Mouse (Mus musculus) left cerebral cortex, postnatal 36 days (tissue): Measurements from ENCODE around the gene Gtf2f1. TPM values are rescaled to one million over a fixed set of nuclear protein-coding genes. Genes with fewer than 3 reads are reported as not detected.

Experiments used
- DNase-seq, 2 experiments: peaks; one replicate each; pipeline ENCODE4 v3.0.0; 2021 to 2022; ENCODE audit warnings: low spot score in 2 of 2, mixed read lengths in 1 of 2
- intact Hi-C: fragments of 180-260 bp; cut with DNase I; formaldehyde crosslinking; loops from one replicate; pipeline ENCODE4 v1.15.1; 2025
- total RNA-seq, 2 experiments: library from RNA; stranded (reverse); gene quantifications; 2 replicates each; pipeline ENCODE4 v1.2.3; 2021

Gtf2f1 gene
- total RNA-seq, 2 experiments from 2014 or later, result 63.4 to 65.3 TPM

DNA sequence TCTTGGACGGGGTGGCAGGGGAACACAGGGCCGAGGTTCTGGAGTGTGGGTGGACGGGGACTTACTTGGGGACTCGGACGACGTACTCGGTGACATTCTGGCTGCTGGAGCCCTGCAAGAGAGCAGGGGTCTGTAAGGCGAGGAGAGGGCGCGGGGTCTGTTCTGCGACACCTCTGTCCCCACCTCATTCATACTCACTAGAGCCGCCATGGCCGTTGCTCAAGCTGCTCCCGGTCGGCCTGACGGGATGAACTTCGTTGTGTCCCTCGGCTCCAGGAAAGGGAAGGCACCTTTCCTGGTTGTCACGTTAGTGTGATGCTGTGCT lies 215 bp downstream of the Gtf2f1 start:
- intact Hi-C loops, result loop anchor here (1.0 kb wide), 1 partner anchor 21 kb away; the partner anchor contains the start of gene Clpp
- no peak for DNase-seq

GRCm38 (mm10) chr17:57007137-57007905 lies 3.8 kb downstream of the Gtf2f1 start:
- intact Hi-C loops, result loop anchor here (10.0 kb wide), 1 partner anchor 237 kb away; the partner anchor contains the start of genes Gpr108 and Trip10
- no peak for DNase-seq

GRCm38 (mm10) chr17:57003994-57004393 lies 7.1 kb downstream of the Gtf2f1 start:
- DNase-seq, result no peak
- intact Hi-C loops, result loop anchor here (10.0 kb wide), 1 partner anchor 241 kb away; the partner anchor contains the start of genes Gpr108 and Trip10

DNA sequence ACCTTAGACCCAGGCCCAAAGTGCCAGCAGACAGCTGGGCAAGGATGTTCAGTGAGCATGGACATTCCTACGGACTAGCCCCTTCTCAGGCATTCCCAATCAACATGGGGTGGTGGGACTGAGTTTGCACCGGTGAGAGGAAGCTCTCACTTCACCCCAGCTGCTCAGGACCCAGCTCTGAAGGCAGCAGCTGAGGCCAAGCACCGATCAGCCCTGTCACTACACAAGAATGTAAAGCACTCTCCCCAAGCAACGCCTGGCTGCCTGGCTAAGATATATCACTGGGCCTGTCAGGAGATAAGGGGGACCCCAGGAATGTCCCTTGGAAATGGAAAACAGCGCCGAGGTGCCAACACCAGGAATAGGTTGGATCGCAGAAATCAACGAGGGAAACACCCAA lies 9.9 kb downstream of the Gtf2f1 start:
- DNase-seq, result no peak
- intact Hi-C loops, result loop anchor here (10.0 kb wide), 1 partner anchor 244 kb away; the partner anchor contains the start of genes Gpr108 and Trip10

DNA sequence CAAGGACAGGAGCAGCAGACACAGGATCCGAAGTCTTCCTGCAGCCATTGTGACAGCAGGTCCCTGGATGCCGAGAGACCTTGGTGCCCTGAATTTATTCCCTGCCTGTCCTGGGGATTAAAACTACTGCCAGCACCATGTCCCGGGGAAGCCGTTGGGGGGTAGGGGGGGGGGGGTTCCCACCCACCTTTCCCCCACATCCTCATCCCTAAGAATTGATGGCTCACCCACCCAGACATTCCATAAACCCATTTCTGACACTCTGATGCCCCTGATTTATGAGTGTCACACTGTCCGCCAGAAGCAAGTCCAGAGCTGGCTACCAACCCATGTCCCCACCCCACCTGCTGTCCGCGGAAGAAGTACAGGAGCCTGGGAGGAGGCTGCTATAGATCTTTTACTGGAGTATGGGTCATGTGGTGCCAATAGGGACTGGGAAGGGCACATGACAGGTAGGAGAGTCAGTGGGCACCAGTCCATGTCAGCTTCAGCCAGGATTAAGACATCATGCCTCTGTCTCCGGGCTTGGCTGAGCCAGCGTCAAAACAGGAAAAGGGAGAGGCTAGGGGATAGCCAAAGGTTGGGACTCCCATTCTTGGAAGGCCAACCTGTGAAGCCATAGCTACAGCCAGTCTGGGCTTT lies 11.0 kb downstream of the Gtf2f1 start, which contains the start of gene Pspn:
Pspn (minus strand) TSS at position 51 of the 642 bp plus-strand sequence.
- intact Hi-C loops, result loop anchor here (5.0 to 10.0 kb wide), 3 partner anchors 93 to 245 kb away; partner anchors contain the start of genes Gpr108 and Trip10
- no peak for DNase-seq

- intact Hi-C loops, result loop anchor here (5.0 to 10.0 kb wide), 2 partner anchors 92 to 165 kb away; no protein-coding TSS in a partner anchor
These were observed 11.7 kb downstream of the Gtf2f1 start for GRCm38 (mm10) chr17:56999414-56999813.

DNA sequence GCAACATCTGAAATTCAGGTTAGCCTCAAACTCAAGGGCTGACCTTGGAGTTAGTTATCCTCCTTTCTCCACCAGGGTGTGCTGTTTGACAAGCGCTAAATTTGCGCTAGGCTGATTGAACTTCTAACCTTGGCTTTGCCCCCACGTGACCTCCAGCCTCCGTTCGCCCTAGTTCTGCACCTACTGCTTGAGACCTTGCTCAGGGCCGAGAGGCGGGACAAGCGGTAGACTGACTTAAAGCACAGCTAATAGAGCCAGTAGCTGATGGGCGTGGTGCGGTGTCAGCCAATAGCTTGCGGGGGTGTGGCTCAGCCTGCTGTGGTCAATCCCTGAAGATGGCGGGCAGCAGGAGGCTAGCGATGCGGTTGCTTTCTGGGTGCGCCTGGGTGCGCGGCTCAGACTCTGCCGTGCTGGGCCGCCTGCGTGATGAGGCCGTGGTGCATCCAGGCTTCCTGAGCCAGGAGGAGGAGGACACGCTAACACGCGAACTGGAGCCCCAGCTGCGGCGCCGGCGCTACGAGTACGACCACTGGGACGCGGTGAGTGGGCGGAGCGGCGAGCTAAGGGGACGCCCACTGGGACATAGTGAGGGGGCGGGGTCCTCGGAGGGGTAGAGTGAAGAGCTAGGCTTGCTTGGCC lies 13.9 kb downstream of the Gtf2f1 start, which contains the start of gene Alkbh7:
Alkbh7 (plus strand) TSS at position 311 of the 639 bp plus-strand sequence.
- peak; percentile 92 to 93 for DNase-seq
- intact Hi-C loops, result loop anchor here (5.0 to 10.0 kb wide), 2 partner anchors 90 to 168 kb away; no protein-coding TSS in a partner anchor

More at GRCm38 (mm10) chr17:56999414-56999813, 11.7 kb downstream of the Gtf2f1 start:
- DNase-seq, result no peak

DNA sequence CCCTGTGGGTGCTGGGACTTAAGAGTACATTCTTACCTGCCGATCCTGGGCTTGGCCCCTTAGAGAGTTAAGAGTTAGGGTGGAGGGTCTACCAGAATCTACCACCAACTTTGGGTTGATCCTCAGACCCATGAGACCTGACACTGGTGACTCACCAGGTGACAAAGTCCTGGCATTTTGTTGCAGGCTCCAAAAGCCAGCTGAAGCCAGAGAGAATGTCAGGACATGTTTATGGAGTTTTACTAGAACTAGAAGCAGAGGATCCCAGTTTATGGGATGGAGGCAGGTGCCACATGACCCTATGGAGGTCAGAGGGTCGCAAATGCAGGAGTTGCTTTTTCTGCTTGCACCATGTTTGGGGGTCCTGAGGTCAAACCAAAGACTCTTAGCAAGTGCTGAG lies 14.6 kb downstream of the Gtf2f1 start:
- intact Hi-C loops, result loop anchor here (5.0 to 10.0 kb wide), 2 partner anchors 89 to 168 kb away; no protein-coding TSS in a partner anchor
- no peak for DNase-seq

DNA sequence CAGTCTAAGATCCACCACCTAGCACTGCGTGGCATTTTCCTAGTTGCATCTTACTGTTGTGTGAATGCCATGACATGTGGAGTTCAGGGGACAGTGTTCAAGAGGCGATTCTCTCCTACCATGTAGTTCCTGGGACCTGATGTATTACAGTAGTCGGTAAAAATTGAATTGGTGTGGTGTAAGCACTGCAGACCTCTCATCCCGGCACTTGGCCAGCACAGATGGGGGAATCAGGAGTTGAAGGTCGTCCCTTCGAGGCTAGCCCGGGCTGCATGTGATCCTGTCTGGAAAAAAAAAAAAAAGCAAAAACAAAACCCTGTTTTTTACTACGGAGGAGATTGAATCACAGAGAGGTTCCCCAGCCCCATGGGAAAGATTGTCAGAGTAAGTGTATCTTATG lies 16.0 kb downstream of the Gtf2f1 start:
- intact Hi-C loops, result loop anchor here (5.0 to 10.0 kb wide), 2 partner anchors 88 to 170 kb away; no protein-coding TSS in a partner anchor
- DNase-seq, result no peak

DNA sequence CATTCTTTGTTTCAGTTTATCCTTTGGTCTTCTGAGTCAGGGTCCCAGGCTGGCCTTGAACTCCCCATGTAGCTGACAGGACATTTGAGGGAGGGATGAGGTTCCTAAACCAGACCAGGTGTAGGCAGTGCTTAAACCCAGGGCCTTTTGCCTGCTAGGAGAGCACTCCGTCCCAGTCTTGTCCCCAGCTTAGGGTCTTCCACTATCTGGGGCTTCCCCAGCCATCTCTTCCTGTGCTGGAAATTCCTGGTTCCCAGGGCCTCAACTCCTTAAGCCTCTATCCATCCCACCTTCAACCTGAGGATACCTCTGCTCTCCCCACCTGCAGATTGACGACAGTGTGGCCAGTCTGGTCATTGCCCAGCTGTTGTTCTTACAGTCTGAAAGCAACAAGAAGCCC lies 20.1 kb downstream of the Gtf2f1 start:
- intact Hi-C loops, result loop anchor here (1.0 to 10.0 kb wide), 2 partner anchors 20 to 174 kb away; partner anchors contain the start of genes Gm17949 and Gtf2f1
- no peak for DNase-seq

- intact Hi-C loops, result loop anchor here (1.0 to 10.0 kb wide), 2 partner anchors 21 to 175 kb away; partner anchors contain the start of genes Gm17949 and Gtf2f1
- peak; percentile 94 for DNase-seq
These were observed 20.9 kb downstream of the Gtf2f1 start, which contains the start of gene Clpp for GRCm38 (mm10) chr17:56990115-56990746. TSS of gene Clpp (plus strand) at chr17:56990305.

GRCm38 (mm10) chr17:56989467-56990114 lies 21.5 kb downstream of the Gtf2f1 start:
- intact Hi-C loops, result loop anchor here (1.0 to 10.0 kb wide), 3 partner anchors 22 to 185 kb away; partner anchors contain the start of genes Gm17949 and Gtf2f1
- no peak for DNase-seq

DNA sequence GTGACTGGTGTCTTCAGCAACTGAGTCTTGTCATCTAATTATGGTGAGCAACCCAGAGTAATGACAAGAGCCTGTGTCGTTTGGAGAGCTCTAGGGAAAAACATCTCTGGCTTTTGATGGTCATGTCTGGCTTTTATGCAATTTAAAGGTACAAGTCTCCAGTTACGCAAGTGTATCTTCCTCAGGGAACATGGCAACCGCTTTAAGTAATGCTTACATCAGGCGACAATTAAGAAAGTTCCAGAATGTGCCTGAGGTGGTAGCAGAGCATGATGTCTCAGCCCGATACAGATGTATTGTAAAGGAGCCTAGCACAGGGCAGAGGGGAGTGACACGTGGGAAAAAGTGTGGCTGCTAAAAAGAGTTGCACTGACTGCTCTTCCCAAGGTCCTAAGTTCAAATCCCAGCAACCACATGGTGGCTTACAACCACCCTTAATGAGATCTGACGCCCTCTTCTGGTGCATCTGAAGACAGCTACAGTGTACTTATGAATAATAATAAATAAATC lies 22.1 kb downstream of the Gtf2f1 start:
- no peak for DNase-seq
- intact Hi-C loops, result loop anchor here (10.0 kb wide), 1 partner anchor 184 kb away; no protein-coding TSS in a partner anchor

GRCm38 (mm10) chr17:56988441-56988840 lies 22.6 kb downstream of the Gtf2f1 start:
- no peak for DNase-seq
- intact Hi-C loops, result loop anchor here (10.0 kb wide), 1 partner anchor 184 kb away; no protein-coding TSS in a partner anchor

- intact Hi-C loops, result loop anchor here (10.0 kb wide), 1 partner anchor 181 kb away; no protein-coding TSS in a partner anchor
- no peak for DNase-seq
These were observed 24.8 kb downstream of the Gtf2f1 start for GRCm38 (mm10) chr17:56986105-56986805.

DNA sequence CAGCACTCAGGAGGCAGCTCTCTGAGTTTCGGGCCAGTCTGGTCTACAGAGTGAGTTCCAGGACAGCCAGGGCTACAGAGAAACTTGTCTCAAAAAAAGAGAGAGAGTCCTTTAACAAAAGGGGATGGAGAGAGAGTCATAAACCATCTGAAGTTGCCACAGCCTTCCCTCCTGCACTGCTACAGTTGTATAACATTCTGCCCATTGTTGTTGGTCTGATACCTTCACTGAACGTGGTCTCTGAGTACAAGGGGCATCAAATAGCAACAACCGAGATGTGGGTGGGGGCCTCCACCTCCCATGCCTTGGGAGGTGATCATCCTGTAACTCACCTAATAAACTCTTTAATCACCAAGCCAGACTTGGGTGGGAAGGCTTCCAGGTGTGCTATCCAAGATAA lies 25.4 kb downstream of the Gtf2f1 start:
- intact Hi-C loops, result loop anchor here (10.0 kb wide), 1 partner anchor 181 kb away; no protein-coding TSS in a partner anchor

GRCm38 (mm10) chr17:56984886-56985285 lies 26.2 kb downstream of the Gtf2f1 start:
- intact Hi-C loops, result loop anchor here (10.0 kb wide), 1 partner anchor 180 kb away; no protein-coding TSS in a partner anchor

More for the DNA sequence above, 25.4 kb downstream of the Gtf2f1 start:
- no peak for DNase-seq

More at GRCm38 (mm10) chr17:56984886-56985285, 26.2 kb downstream of the Gtf2f1 start:
- DNase-seq, result no peak
